20 mouse cellular contexts compared by ENCODE assay signal in the genomic region with DNA sequence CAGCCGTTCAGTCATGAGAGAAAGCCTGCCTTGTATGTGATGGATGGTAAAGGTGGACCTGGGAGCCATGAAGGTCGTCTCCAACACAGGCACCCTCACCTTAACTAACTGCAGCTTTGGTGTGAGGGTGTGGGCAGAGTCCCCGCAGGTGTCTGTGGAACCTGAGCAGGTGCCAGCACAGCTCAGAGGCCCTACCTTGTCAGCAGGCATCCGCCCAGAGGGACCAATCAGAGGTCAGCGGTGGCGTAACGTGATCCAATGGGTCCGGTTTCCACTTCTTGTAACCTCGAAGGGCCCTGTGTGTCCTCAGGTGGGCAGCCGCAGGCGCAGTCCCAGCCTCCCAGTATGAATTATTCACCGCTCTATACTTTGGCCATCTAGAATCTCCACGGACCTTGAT. TPM values are rescaled to one million over a fixed set of nuclear protein-coding genes. Genes with fewer than 3 reads are reported as not detected.
DNase-seq lines count a peak whose midpoint lies in the region; ATAC-seq lines count a peak whose summit lies in the region.
"Had no signal": no experiment of that assay in that cellular context is flagged by ENCODE, and none has a peak within 500 bp of the region (broad histone marks: within the 10 kb centered on the region; RNA-seq: fewer than 3 reads in every experiment).

A gene (plus strand): TSS at position 293 of the 400 bp plus-strand sequence.

- no peaks in the 10 kb centered on the region for H3K9me3 ChIP-seq in hindbrain, embryonic 15.5 days
- H3K9me3 ChIP-seq in hindbrain, embryonic 16.5 days (ENCODE audit: control insufficient read depth, low read length), result no peaks in the 10 kb centered on the region
- H3K9me3 ChIP-seq in midbrain, embryonic 16.5 days (replicated peaks; ENCODE audit: control insufficient read depth, low read length, poor library complexity, severe bottlenecking), result no peaks in the 10 kb centered on the region
- H3K9me3 ChIP-seq in midbrain, embryonic 13.5 days, result no peaks in the 10 kb centered on the region
- H3K9me3 ChIP-seq in forebrain, embryonic 13.5 days (replicated peaks), result no peaks in the 10 kb centered on the region
- H3K9me3 ChIP-seq: heart, embryonic 15.5 days; limb, embryonic 13.5 days; liver, embryonic 15.5 days; midbrain, embryonic 12.5 days had no signal

- H3K9ac ChIP-seq in hindbrain, embryonic 15.5 days, result no peak within 1 kb of the TSS
- no peak within 1 kb of the TSS for H3K9ac ChIP-seq in hindbrain, embryonic 16.5 days (ENCODE audit: low read depth, low read length)
- H3K9ac ChIP-seq in midbrain, embryonic 16.5 days (ENCODE audit: low read depth, low read length), result no peak within 1 kb of the TSS; the same call in 1 of the 2 replicates
- no peak within 1 kb of the TSS for H3K9ac ChIP-seq in midbrain, embryonic 13.5 days (replicated peaks)
- H3K9ac ChIP-seq in forebrain, embryonic 13.5 days, result no peak within 1 kb of the TSS; the same call in 1 of the 2 replicates
- H3K9ac ChIP-seq: heart, embryonic 15.5 days; limb, embryonic 13.5 days; liver, embryonic 15.5 days; midbrain, embryonic 12.5 days had no signal

- DNase-seq in left cerebral cortex, postnatal 14 days (ENCODE audit: low spot score in 2 of 2), result no peak
- DNase-seq: adrenal gland, postnatal 14 days; cerebellum, adult 11-12 months; gastrocnemius, postnatal 10 days; heart, adult 18-20 months; kidney, adult 9 months; lung, postnatal 36 days; right cerebral cortex, postnatal 14 days; thymus, postnatal 14 days had no signal

- peak within 1 kb of the TSS; percentile 0; the same call in 1 of the 2 replicates for H3K27ac ChIP-seq in hindbrain, embryonic 15.5 days (replicated peaks)
- H3K27ac ChIP-seq in hindbrain, embryonic 16.5 days (ENCODE audit: low read depth, low read length), result no peak within 1 kb of the TSS
- H3K27ac ChIP-seq in midbrain, embryonic 16.5 days (ENCODE audit: low read length), result peak within 1 kb of the TSS; percentile 58
- no peak within 1 kb of the TSS for H3K27ac ChIP-seq in midbrain, embryonic 13.5 days
- H3K27ac ChIP-seq in forebrain, embryonic 13.5 days, result no peak within 1 kb of the TSS; the same call in none of the 2 replicates
- H3K27ac ChIP-seq: heart, embryonic 15.5 days; limb, embryonic 13.5 days; liver, embryonic 15.5 days; midbrain, embryonic 12.5 days had no signal

- peaks cover 20% of the 10 kb centered on the region; the same call in 1 of the 2 replicates for H3K27me3 ChIP-seq in hindbrain, embryonic 15.5 days
- no peaks in the 10 kb centered on the region; the same call in 1 of the 2 replicates for H3K27me3 ChIP-seq in hindbrain, embryonic 16.5 days (replicated peaks; ENCODE audit: control insufficient read depth, insufficient read depth, low read length)
- no peaks in the 10 kb centered on the region for H3K27me3 ChIP-seq in midbrain, embryonic 16.5 days (ENCODE audit: control insufficient read depth, insufficient read depth, low read depth, low read length)
- H3K27me3 ChIP-seq in midbrain, embryonic 13.5 days, result peaks cover 48% of the 10 kb centered on the region
- H3K27me3 ChIP-seq in forebrain, embryonic 13.5 days, result peaks cover 16% of the 10 kb centered on the region
- H3K27me3 ChIP-seq: CH12.LX; limb, embryonic 13.5 days had no signal

- no peak for ATAC-seq in hindbrain, embryonic 15.5 days (ENCODE audit: low FRiP score, low read depth)
- ATAC-seq in hindbrain, embryonic 16.5 days, result no peak
- ATAC-seq in midbrain, embryonic 16.5 days, result no peak
- no peak for ATAC-seq in midbrain, embryonic 13.5 days
- ATAC-seq in forebrain, embryonic 13.5 days, result no peak
- no peak for ATAC-seq in megakaryocyte, adult 5-6 weeks (ENCODE audit: poor library complexity, severe bottlenecking)

- H3K4me2 ChIP-seq in hindbrain, embryonic 15.5 days, result no peak within 1 kb of the TSS
- H3K4me2 ChIP-seq in hindbrain, embryonic 16.5 days (ENCODE audit: low read length), result no peak within 1 kb of the TSS
- H3K4me2 ChIP-seq in midbrain, embryonic 16.5 days (ENCODE audit: low read length), result no peak within 1 kb of the TSS; the same call in 1 of the 2 replicates
- no peak within 1 kb of the TSS for H3K4me2 ChIP-seq in midbrain, embryonic 13.5 days (replicated peaks)
- peak within 1 kb of the TSS; percentile 1; the same call in 1 of the 2 replicates for H3K4me2 ChIP-seq in forebrain, embryonic 13.5 days
- H3K4me2 ChIP-seq: heart, embryonic 15.5 days; limb, embryonic 13.5 days; liver, embryonic 15.5 days; midbrain, embryonic 12.5 days had no signal

- intact Hi-C loops in left cerebral cortex, postnatal 14 days (cut with DNase I), result no loop called here

- 45% methylated on average over 13 of the region's 13 CpGs for WGBS in hindbrain, embryonic 15.5 days
- 50% methylated on average over 13 of the region's 13 CpGs for WGBS in hindbrain, embryonic 16.5 days
- WGBS in midbrain, embryonic 16.5 days, result 53% methylated on average over 13 of the region's 13 CpGs
- WGBS in midbrain, embryonic 13.5 days, result 58% methylated on average over 13 of the region's 13 CpGs
- WGBS in forebrain, embryonic 13.5 days, result 49% methylated on average over 12 of the region's 13 CpGs

- no peak within 1 kb of the TSS for H3K4me3 ChIP-seq in hindbrain, embryonic 15.5 days
- H3K4me3 ChIP-seq in hindbrain, embryonic 16.5 days (ENCODE audit: low read length), result no peak within 1 kb of the TSS
- H3K4me3 ChIP-seq in midbrain, embryonic 16.5 days (ENCODE audit: low read depth, low read length), result no peak within 1 kb of the TSS
- H3K4me3 ChIP-seq in midbrain, embryonic 13.5 days (replicated peaks), result no peak within 1 kb of the TSS
- no peak within 1 kb of the TSS for H3K4me3 ChIP-seq in forebrain, embryonic 13.5 days
- H3K4me3 ChIP-seq: heart, embryonic 15.5 days; limb, embryonic 13.5 days; liver, embryonic 15.5 days; midbrain, embryonic 12.5 days had no signal

- H3K4me1 ChIP-seq in hindbrain, embryonic 15.5 days (replicated peaks), result peaks cover 10% of the 10 kb centered on the region
- H3K4me1 ChIP-seq in hindbrain, embryonic 16.5 days (ENCODE audit: control insufficient read depth, insufficient read depth, low read depth, low read length), result peaks cover 5% of the 10 kb centered on the region
- peaks cover 10% of the 10 kb centered on the region for H3K4me1 ChIP-seq in midbrain, embryonic 16.5 days (ENCODE audit: control insufficient read depth, insufficient read depth, low read length)
- H3K4me1 ChIP-seq in midbrain, embryonic 13.5 days (replicated peaks), result peaks cover 36% of the 10 kb centered on the region
- H3K4me1 ChIP-seq in forebrain, embryonic 13.5 days, result peaks cover 42% of the 10 kb centered on the region
- H3K4me1 ChIP-seq: heart, embryonic 15.5 days; liver, embryonic 15.5 days had no signal

- H3K36me3 ChIP-seq in hindbrain, embryonic 15.5 days, result no peaks in the 10 kb centered on the region
- H3K36me3 ChIP-seq in hindbrain, embryonic 16.5 days (ENCODE audit: control insufficient read depth, insufficient read depth, low read length), result no peaks in the 10 kb centered on the region
- H3K36me3 ChIP-seq in midbrain, embryonic 16.5 days (ENCODE audit: control insufficient read depth, insufficient read depth, low read length), result no peaks in the 10 kb centered on the region
- no peaks in the 10 kb centered on the region for H3K36me3 ChIP-seq in midbrain, embryonic 13.5 days
- H3K36me3 ChIP-seq in forebrain, embryonic 13.5 days (ENCODE audit: poor library complexity, severe bottlenecking), result no peaks in the 10 kb centered on the region
- H3K36me3 ChIP-seq: heart, embryonic 15.5 days; limb, embryonic 13.5 days; liver, embryonic 15.5 days; midbrain, embryonic 12.5 days had no signal

RNA-seq across cellular contexts. Expression of the gene that starts here (rescaled TPM):
- polyA plus RNA-seq in hindbrain, embryonic 15.5 days (2015; fragmentation: Nextera tagmentation; extraction: Ambion mirVana), result 0.60 and 0.64 TPM in 2 replicates
- polyA plus RNA-seq in hindbrain, embryonic 16.5 days (2015; fragmentation: Nextera tagmentation; extraction: Ambion mirVana), result 0.85 and 1.0 TPM in 2 replicates
- polyA plus RNA-seq in midbrain, embryonic 16.5 days (2015; fragmentation: Nextera tagmentation; extraction: Ambion mirVana), result 0.82 and 0.97 TPM in 2 replicates
- polyA plus RNA-seq in midbrain, embryonic 13.5 days (2015; fragmentation: Nextera tagmentation; extraction: Ambion mirVana), result 0.58 and 0.93 TPM in 2 replicates
- 0.56 and 0.62 TPM in 2 replicates for polyA plus RNA-seq in forebrain, embryonic 13.5 days (2015; fragmentation: Nextera tagmentation; extraction: Ambion mirVana)
- 4.3 and 8.6 TPM in 2 replicates for total RNA-seq in megakaryocyte, adult 5-6 weeks (2015)
- total RNA-seq in megakaryocyte, adult 5-6 weeks (2017), result 5.2 and 12.5 TPM in 2 replicates
- total RNA-seq in left cerebral cortex, postnatal 14 days (2021), result 1 to 10 TPM; 2.7 to 2.8 TPM

Comparison
In these comparisons a context has a peak if more than half of its experiments do, and no peak if none do; other contexts are left out.
1. H3K27ac ChIP-seq: peak in hindbrain, embryonic 15.5 days (single experiment) and midbrain, embryonic 16.5 days (single experiment); none in hindbrain, embryonic 16.5 days (single experiment), midbrain, embryonic 13.5 days (single experiment) and forebrain, embryonic 13.5 days (single experiment).